15 mouse cellular contexts compared by ENCODE assay signal in genomic region chr6:100896883-100897282, GRCm38 (mm10).
"Had no signal": no experiment of that assay in that cellular context is flagged by ENCODE, and none has a peak within 500 bp of the region (broad histone marks: within the 10 kb centered on the region; RNA-seq: fewer than 3 reads in every experiment).

No protein-coding gene starts in this region.

- H3K36me3 ChIP-seq: neural tube, embryonic 13.5 days; neural tube, embryonic 15.5 days; stomach, embryonic 15.5 days had no signal

- DNase-seq: retina, postnatal 1 day; right cerebral cortex, adult 18-20 months; right cerebral cortex, postnatal 14 days; right cerebral cortex, postnatal 25 days; right cerebral cortex, postnatal 4 days; spleen, adult 18-20 months; thymus, adult 18-20 months; thymus, adult 2 months; thymus, postnatal 14 days; thymus, postnatal 25 days; thymus, postnatal 36 days; thymus, postnatal 4 days had no signal

- H3K27ac ChIP-seq: neural tube, embryonic 13.5 days; neural tube, embryonic 15.5 days; stomach, embryonic 15.5 days had no signal

- H3K9ac ChIP-seq: neural tube, embryonic 13.5 days; neural tube, embryonic 15.5 days; stomach, embryonic 15.5 days had no signal

- H3K4me3 ChIP-seq: neural tube, embryonic 13.5 days; neural tube, embryonic 15.5 days; stomach, embryonic 15.5 days had no signal

- H3K27me3 ChIP-seq: neural tube, embryonic 15.5 days; stomach, embryonic 15.5 days had no signal

- H3K9me3 ChIP-seq: neural tube, embryonic 13.5 days; neural tube, embryonic 15.5 days; stomach, embryonic 15.5 days had no signal

- H3K4me1 ChIP-seq: neural tube, embryonic 15.5 days; stomach, embryonic 15.5 days had no signal

- H3K4me2 ChIP-seq: neural tube, embryonic 13.5 days; neural tube, embryonic 15.5 days; stomach, embryonic 15.5 days had no signal
